Comparison of ENCODE assay signal across 8 mouse cellular contexts in the genomic region with DNA sequence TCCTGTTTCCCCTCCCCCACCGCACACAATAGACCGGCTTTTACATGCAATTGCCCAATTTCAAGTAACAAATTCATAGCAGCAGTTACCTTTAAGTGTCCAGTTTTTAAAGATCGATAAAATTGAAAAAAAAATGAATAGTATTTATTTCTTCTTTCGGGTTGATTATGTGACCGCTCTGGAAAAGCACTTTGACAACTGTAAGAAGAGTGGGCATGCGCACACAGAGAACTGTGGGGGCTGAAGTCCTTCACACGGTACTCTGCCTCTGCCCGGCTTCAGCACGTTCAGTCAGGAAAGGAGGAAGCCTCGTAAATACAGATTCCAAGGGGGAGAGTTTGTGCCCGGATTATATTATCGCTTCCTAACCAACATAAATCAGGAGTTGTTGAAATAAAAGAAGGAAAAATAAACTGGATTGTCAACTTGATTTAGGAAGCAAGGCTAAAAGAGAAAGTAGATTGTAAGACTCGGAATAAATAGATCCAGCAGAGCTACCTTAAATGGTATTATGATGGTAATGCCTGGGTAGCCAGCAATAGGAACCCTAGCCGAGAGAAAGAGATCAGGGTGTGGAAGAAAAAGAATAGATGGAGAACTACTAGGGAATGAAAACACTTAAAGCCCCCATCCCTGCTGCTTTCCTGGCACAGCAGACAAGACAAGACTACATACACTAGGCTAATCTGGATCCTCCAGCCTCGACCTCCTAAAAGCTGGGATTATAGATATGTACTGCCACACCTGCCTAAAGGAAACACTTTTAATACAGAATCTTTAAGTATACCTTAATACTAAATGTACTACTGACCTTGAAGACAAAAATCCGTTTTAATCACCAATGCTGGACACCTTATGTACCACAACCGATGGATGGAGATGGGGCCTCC. TPM values are rescaled to one million over a fixed set of nuclear protein-coding genes. Genes with fewer than 3 reads are reported as not detected.
DNase-seq lines count a peak whose midpoint lies in the region; ATAC-seq and TF ChIP-seq lines count a peak whose summit lies in the region.

No protein-coding gene starts in this region.

- DNase-seq in MEL (ENCODE audit: low read depth, low spot score), result peak; percentile 76
- DNase-seq in c-Kit-positive CD71-positive TER-119-negative erythroid progenitor cells, embryonic 14.5 days (ENCODE audit: low read depth), result peak; percentile 48
- peak; percentile 54 for DNase-seq in fibroblast of lung, adult 2 months (ENCODE audit: low read depth)
- peak; percentile 81 for DNase-seq in kidney, postnatal 10 days
- peak; percentile 39 for DNase-seq in neural tube, embryonic 10.5 days (ENCODE audit: extremely low spot score, low spot score)
- peak; percentile 39 for DNase-seq in testis, postnatal 14 days (ENCODE audit: low spot score)

- H3K9me3 ChIP-seq in MEL (replicated peaks; ENCODE audit: insufficient read depth, low read length), result no peaks in the 10 kb centered on the region
- no peaks in the 10 kb centered on the region for H3K9me3 ChIP-seq in heart, embryonic 14.5 days (ENCODE audit: control insufficient read depth, low read length)
- no peaks in the 10 kb centered on the region for H3K9me3 ChIP-seq in liver, embryonic 15.5 days (replicated peaks)

- no peak for TF ChIP-seq CTCF in MEL (IDR thresholded peaks at IDR 0.05 in 2 of 3, conservative IDR thresholded peaks at IDR 0.05 in 1 of 3; ENCODE audit: control insufficient read depth in 1 of 3, insufficient read depth in 1 of 3, low read depth in 2 of 3, low read length in 3 of 3, poor library complexity in 1 of 3, severe bottlenecking in 1 of 3)

- H3K4me3 ChIP-seq in MEL (ENCODE audit: control insufficient read depth in 1 of 2, insufficient read depth in 1 of 2, low read depth in 2 of 2, low read length in 2 of 2), result peak overlapping the region; percentile 42 to 73
- peak overlapping the region; percentile 24 to 91 for H3K4me3 ChIP-seq in heart, embryonic 14.5 days (ENCODE audit: control insufficient read depth in 1 of 2, insufficient read depth in 1 of 2, low read depth in 1 of 2, low read length in 2 of 2)
- H3K4me3 ChIP-seq in liver, embryonic 15.5 days (replicated peaks), result peak overlapping the region; percentile 52

- peaks cover 0 to 2% of the 10 kb centered on the region in 2 experiments; a peak in 1 of 4 replicates for H3K36me3 ChIP-seq in MEL (ENCODE audit: control insufficient read depth in 1 of 2, insufficient read depth in 2 of 2, low read length in 2 of 2)
- no peaks in the 10 kb centered on the region for H3K36me3 ChIP-seq in heart, embryonic 14.5 days (ENCODE audit: control insufficient read depth, insufficient read depth, low read length)
- H3K36me3 ChIP-seq in liver, embryonic 15.5 days (replicated peaks), result peaks cover 11% of the 10 kb centered on the region

- H3K4me2 ChIP-seq in heart, embryonic 14.5 days (ENCODE audit: low read length), result peak overlapping the region; percentile 94
- H3K4me2 ChIP-seq in liver, embryonic 15.5 days, result peak overlapping the region; percentile 71

- H3K79me2 ChIP-seq in MEL (ENCODE audit: control insufficient read depth, insufficient read depth, low read length, poor library complexity), result no peaks in the 10 kb centered on the region; the same call in 1 of the 2 replicates

- H3K27me3 ChIP-seq in MEL (ENCODE audit: control insufficient read depth in 1 of 2, insufficient read depth in 2 of 2, low read length in 2 of 2), result no peaks in the 10 kb centered on the region
- H3K27me3 ChIP-seq in heart, embryonic 14.5 days (ENCODE audit: control insufficient read depth, insufficient read depth, low read length), result no peaks in the 10 kb centered on the region
- H3K27me3 ChIP-seq in liver, embryonic 15.5 days, result peaks cover 41% of the 10 kb centered on the region

- 13% methylated on average over 17 of the region's 17 CpGs for WGBS in heart, embryonic 14.5 days
- 10% methylated on average over 17 of the region's 17 CpGs for WGBS in liver, embryonic 15.5 days (ENCODE audit: insufficient replicate concordance)

- peaks cover 10 to 12% of the 10 kb centered on the region in 2 experiments; a peak in 3 of 4 replicates for H3K4me1 ChIP-seq in MEL (ENCODE audit: control insufficient read depth in 1 of 2, insufficient read depth in 2 of 2, low read length in 2 of 2)
- H3K4me1 ChIP-seq in heart, embryonic 14.5 days (ENCODE audit: control insufficient read depth in 2 of 2, insufficient read depth in 2 of 2, low read length in 2 of 2), result peaks cover 0 to 10% of the 10 kb centered on the region in 2 experiments; a peak in 1 of 4 replicates
- peaks cover 73% of the 10 kb centered on the region for H3K4me1 ChIP-seq in liver, embryonic 15.5 days (replicated peaks)

- no peak for ATAC-seq in heart, embryonic 14.5 days (ENCODE audit: insufficient number of reproducible peaks, insufficient read depth, low FRiP score, low read depth)
- ATAC-seq in liver, embryonic 15.5 days (ENCODE audit: insufficient read depth), result peak; percentile 88

- TF ChIP-seq RAD21 in MEL (IDR thresholded peaks at IDR 0.05; ENCODE audit: low read depth, low read length), result no peak

- no peak for TF ChIP-seq POLR2A in MEL (IDR thresholded peaks at IDR 0.05; ENCODE audit: control insufficient read depth in 1 of 2, insufficient read depth in 1 of 2, low read depth in 1 of 2, low read length in 2 of 2, poor library complexity in 1 of 2)

- H3K27ac ChIP-seq in MEL (ENCODE audit: control insufficient read depth, low read depth, low read length), result no peak overlapping the region
- peak overlapping the region; percentile 32 to 54; a peak in 2 of 4 replicates for H3K27ac ChIP-seq in heart, embryonic 14.5 days (replicated peaks in 1 of 2; ENCODE audit: control insufficient read depth in 1 of 2, insufficient read depth in 1 of 2, low read depth in 2 of 2, low read length in 2 of 2)
- peak overlapping the region; percentile 74 for H3K27ac ChIP-seq in liver, embryonic 15.5 days (replicated peaks)

- H3K9ac ChIP-seq in MEL (ENCODE audit: control insufficient read depth, low read depth, low read length, poor library complexity, severe bottlenecking), result peak overlapping the region; percentile 36
- peak overlapping the region; percentile 60 for H3K9ac ChIP-seq in heart, embryonic 14.5 days (ENCODE audit: low read length)
- H3K9ac ChIP-seq in liver, embryonic 15.5 days, result peak overlapping the region; percentile 41

- no peak for TF ChIP-seq EP300 in MEL (IDR thresholded peaks at IDR 0.05; ENCODE audit: low read depth in 1 of 2, low read length in 2 of 2)

TF ChIP-seq in MEL, 35 proteins besides CTCF, POLR2A, EP300 and RAD21 (continues in another document):
- TF ChIP-seq MAX (IDR thresholded peaks at IDR 0.05; ENCODE audit: low read length), result no peak
- TF ChIP-seq GATA1 (IDR thresholded peaks at IDR 0.05; ENCODE audit: low read depth, low read length), result no peak
- TF ChIP-seq MAFK (IDR thresholded peaks at IDR 0.05; ENCODE audit: borderline replicate concordance, low read depth, low read length), result no peak
- TF ChIP-seq NELFE (IDR thresholded peaks at IDR 0.05; ENCODE audit: low read depth, low read length), result no peak
- TF ChIP-seq SIN3A (IDR thresholded peaks at IDR 0.05; ENCODE audit: low read length), result peak; percentile 55; the same call in 1 of the 2 replicates
- peak; percentile 68 for TF ChIP-seq NRF1 (IDR thresholded peaks at IDR 0.05; ENCODE audit: insufficient read depth, low read depth, low read length, poor library complexity, severe bottlenecking)
- peak; percentile 43; the same call in 1 of the 2 replicates for TF ChIP-seq ZNF384 (IDR thresholded peaks at IDR 0.05; ENCODE audit: low read depth, low read length)
- no peak; the same call in 1 of the 2 replicates for TF ChIP-seq MXI1 (IDR thresholded peaks at IDR 0.05; ENCODE audit: low read depth, low read length)
- TF ChIP-seq TAL1 (IDR thresholded peaks at IDR 0.05; ENCODE audit: low read length), result no peak
- no peak for TF ChIP-seq RCOR1 (IDR thresholded peaks at IDR 0.05; ENCODE audit: low read depth, low read length)
- TF ChIP-seq USF2 (IDR thresholded peaks at IDR 0.05; ENCODE audit: borderline replicate concordance in 1 of 2, insufficient read depth in 1 of 2, low read depth in 1 of 2, low read length in 2 of 2), result no peak
- TF ChIP-seq TCF12 (IDR thresholded peaks at IDR 0.05; ENCODE audit: low read depth, low read length), result peak; percentile 13; the same call in 1 of the 2 replicates
- no peak for TF ChIP-seq CHD1 (IDR thresholded peaks at IDR 0.05; ENCODE audit: low read depth, low read length)
- no peak for TF ChIP-seq E2F4 (IDR thresholded peaks at IDR 0.05; ENCODE audit: borderline replicate concordance, low read depth, low read length)
- TF ChIP-seq ZMIZ1 (IDR thresholded peaks at IDR 0.05; ENCODE audit: low read depth, low read length), result no peak
- TF ChIP-seq SMC3 (IDR thresholded peaks at IDR 0.05; ENCODE audit: low read depth, low read length), result no peak
- no peak for TF ChIP-seq GABPA (IDR thresholded peaks at IDR 0.05; ENCODE audit: low read depth, low read length)
- peak; percentile 81 for TF ChIP-seq HCFC1 (IDR thresholded peaks at IDR 0.05; ENCODE audit: low read depth, low read length)
- TF ChIP-seq ETS1 (IDR thresholded peaks at IDR 0.05; ENCODE audit: low read depth, low read length), result no peak
- TF ChIP-seq USF1 (IDR thresholded peaks at IDR 0.05; ENCODE audit: low read depth, low read length), result no peak
- no peak for TF ChIP-seq UBTF (IDR thresholded peaks at IDR 0.05; ENCODE audit: borderline replicate concordance, insufficient read depth, low read depth, low read length)
- no peak for TF ChIP-seq ZKSCAN1 (IDR thresholded peaks at IDR 0.05; ENCODE audit: low read depth, low read length)
- no peak for TF ChIP-seq KAT2A (conservative IDR thresholded peaks at IDR 0.05; ENCODE audit: low read depth, low read length)
- no peak for TF ChIP-seq CHD2 (IDR thresholded peaks at IDR 0.05; ENCODE audit: low read length)
- TF ChIP-seq TBP (IDR thresholded peaks at IDR 0.05; ENCODE audit: low read depth, low read length), result no peak
- no peak for TF ChIP-seq MYC (IDR thresholded peaks at IDR 0.05; ENCODE audit: low read depth, low read length)

RNA-seq across cellular contexts. Expression of gene March5, which starts 29.3 kb away (rescaled TPM):
- total RNA-seq in MEL (2012; rRNA removed), result 65.6 and 68.5 TPM in 2 replicates
- polyA plus RNA-seq in MEL (2012; ENCODE audit: insufficient read depth in 1 of 2, insufficient read length in 2 of 2, low read depth in 1 of 2, low replicate concordance in 2 of 2, missing spikeins in 1 of 2), result 10 to 100 TPM in 1 of 2 experiments, not detected in 1; 83.5 TPM
- 102 and 104 TPM in 2 replicates for polyA plus RNA-seq in heart, embryonic 14.5 days (2014; fragmentation: Nextera tagmentation; extraction: Ambion mirVana)
- polyA plus RNA-seq in liver, embryonic 15.5 days (2015; fragmentation: Nextera tagmentation; extraction: Ambion mirVana), result 159 and 162 TPM in 2 replicates

RNA-seq across cellular contexts. Expression of gene Cpeb3, which starts 30.3 kb away (rescaled TPM):
- total RNA-seq in MEL (2012; rRNA removed), result 0.29 and 0.35 TPM in 2 replicates
- polyA plus RNA-seq in MEL (2012; ENCODE audit: insufficient read depth in 1 of 2, insufficient read length in 2 of 2, low read depth in 1 of 2, low replicate concordance in 2 of 2, missing spikeins in 1 of 2), result under 1 TPM in 1 of 2 experiments, not detected in 1; 0.93 TPM
- polyA plus RNA-seq in heart, embryonic 14.5 days (2014; fragmentation: Nextera tagmentation; extraction: Ambion mirVana), result 8.8 and 8.9 TPM in 2 replicates
- polyA plus RNA-seq in liver, embryonic 15.5 days (2015; fragmentation: Nextera tagmentation; extraction: Ambion mirVana), result 3.3 and 4.8 TPM in 2 replicates
